Mouse (Mus musculus): ENCODE measurements around the gene Gm9048. TPM values are rescaled to one million over a fixed set of nuclear protein-coding genes. Genes with fewer than 3 reads are reported as not detected.
"Not testable (repeated sequence)": the region's sequence is repeated elsewhere in the genome, so short reads cannot be mapped to it uniquely, and the experiment has no call there.

The Gm9048 gene
- not detected in 2 replicates for polyA plus RNA-seq (2015; fragmentation: Nextera tagmentation; extraction: Ambion mirVana)

DNA sequence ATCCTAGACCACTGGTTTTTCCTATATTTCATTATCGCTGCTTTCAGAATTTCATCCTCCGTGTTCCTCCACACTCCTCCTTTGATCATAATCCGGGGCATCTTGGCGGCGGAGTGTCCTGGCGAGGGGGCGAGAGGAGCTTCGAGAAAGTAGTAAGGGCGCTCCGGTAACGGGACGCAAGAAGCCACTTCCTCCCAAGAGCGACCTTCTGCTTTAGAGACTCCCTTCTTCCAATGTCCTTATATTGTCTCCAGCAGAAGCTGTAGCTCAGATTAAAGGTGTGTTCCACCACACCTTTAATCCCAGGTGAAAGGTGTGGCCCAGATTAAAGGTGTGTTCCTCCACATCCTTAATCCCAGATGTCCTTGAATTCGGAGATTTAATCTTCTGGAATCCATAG is at the start of gene Gm9048:
Gene Gm9048, minus strand, starts transcription at position 101 of the 400 bp plus-strand sequence.
- H3K9ac ChIP-seq; H3K4me3 ChIP-seq; H3K4me1 ChIP-seq; H3K36me3 ChIP-seq; H3K4me2 ChIP-seq (replicated peaks); H3K9me3 ChIP-seq; H3K27me3 ChIP-seq; ATAC-seq (ENCODE audit: low FRiP score, low read depth); H3K27ac ChIP-seq: not testable (repeated sequence)
- WGBS: 71% methylated on average over 1 of the region's 14 CpGs

DNA sequence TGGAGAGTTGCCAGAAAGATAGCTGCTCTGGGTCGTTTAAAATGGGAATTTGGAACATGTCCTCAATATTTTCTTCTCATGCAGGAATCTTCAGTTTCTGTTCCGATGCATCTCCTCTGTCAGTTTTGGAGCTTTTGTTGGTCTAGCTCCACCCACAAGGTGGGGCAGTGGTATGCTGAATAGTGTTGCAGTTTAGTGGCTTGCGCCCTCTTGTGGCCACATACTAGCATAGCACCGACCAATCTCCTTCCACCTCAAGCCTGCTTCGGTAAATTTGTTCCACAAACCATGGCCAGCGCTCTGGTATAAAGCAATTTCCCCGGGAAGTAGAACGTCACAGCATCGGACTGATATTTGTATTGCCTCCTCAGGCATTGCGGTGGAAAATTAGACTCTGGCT is 22.0 kb upstream of the Gm9048 start:
- H3K27ac ChIP-seq: no peak overlapping the region
- no peak overlapping the region for H3K9ac ChIP-seq
- H3K4me2 ChIP-seq (replicated peaks): peak overlapping the region; percentile 47
- H3K4me3 ChIP-seq: no peak overlapping the region
- H3K9me3 ChIP-seq: 0 out of 2 replicates have a peak, but pooled peaks cover 2% of the 10 kb centered on the region
- no peaks in the 10 kb centered on the region for H3K4me1 ChIP-seq
- no peaks in the 10 kb centered on the region for H3K36me3 ChIP-seq
- 8% methylated on average over 10 of the region's 10 CpGs for WGBS
- H3K27me3 ChIP-seq: no peaks in the 10 kb centered on the region
- ATAC-seq (ENCODE audit: low FRiP score, low read depth): peak; percentile 87

DNA sequence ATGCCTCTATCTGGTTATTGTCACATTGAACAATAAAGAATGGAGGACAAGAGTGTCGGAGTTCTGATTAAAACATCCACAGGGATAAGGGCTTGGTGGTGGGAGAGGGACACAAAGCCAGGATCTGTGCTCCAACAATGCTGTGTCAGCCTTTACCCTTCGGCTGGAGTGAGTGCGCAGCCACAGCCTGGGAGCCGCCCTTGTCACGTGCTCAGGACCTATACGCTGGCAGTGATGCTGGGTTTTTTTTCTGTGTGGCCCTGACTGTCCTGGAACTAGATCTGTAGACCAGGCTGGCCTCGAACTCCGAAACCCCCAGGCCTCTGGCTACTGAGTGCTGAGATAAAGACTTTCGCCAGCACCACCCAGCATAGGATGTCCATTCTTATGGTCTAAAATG is 21.0 kb upstream of the Gm9048 start:
- no peak for ATAC-seq (ENCODE audit: low FRiP score, low read depth)
- no peak overlapping the region for H3K27ac ChIP-seq
- no peak overlapping the region for H3K9ac ChIP-seq
- no peaks in the 10 kb centered on the region for H3K27me3 ChIP-seq
- no peaks in the 10 kb centered on the region for H3K4me1 ChIP-seq
- 88% methylated on average over 9 of the region's 9 CpGs for WGBS
- 0 out of 2 replicates have a peak, but pooled peaks cover 2% of the 10 kb centered on the region for H3K9me3 ChIP-seq
- H3K4me2 ChIP-seq (replicated peaks): no peak overlapping the region
- no peak overlapping the region for H3K4me3 ChIP-seq
- no peaks in the 10 kb centered on the region for H3K36me3 ChIP-seq

DNA sequence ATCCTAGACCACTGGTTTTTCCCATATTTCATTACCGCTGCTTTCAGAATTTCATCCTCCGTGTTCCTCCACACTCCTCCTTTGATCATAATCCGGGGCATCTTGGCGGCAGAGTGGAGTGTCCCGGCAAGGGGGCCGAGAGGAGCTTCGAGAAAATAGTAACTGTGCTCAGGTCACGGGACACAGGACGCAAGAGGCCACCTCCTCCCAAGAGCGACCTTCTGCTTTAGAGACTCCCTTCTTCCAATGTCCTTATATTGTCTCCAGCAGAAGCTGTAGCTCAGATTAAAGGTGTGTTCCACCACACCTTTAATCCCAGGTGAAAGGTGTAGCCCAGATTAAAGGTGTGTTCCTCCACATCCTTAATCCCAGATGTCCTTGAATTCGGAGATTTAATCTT is 5.5 kb upstream of the Gm9048 start, which contains the start of gene Gm9049:
Gene Gm9049, minus strand, starts transcription at position 101 of the 400 bp plus-strand sequence.
- not testable (repeated sequence) for H3K9me3 ChIP-seq; H3K36me3 ChIP-seq; ATAC-seq (ENCODE audit: low FRiP score, low read depth); H3K4me1 ChIP-seq; H3K9ac ChIP-seq; H3K4me3 ChIP-seq; H3K27ac ChIP-seq; H3K4me2 ChIP-seq (replicated peaks); H3K27me3 ChIP-seq
- WGBS: 89% methylated on average over 1 of the region's 11 CpGs

DNA sequence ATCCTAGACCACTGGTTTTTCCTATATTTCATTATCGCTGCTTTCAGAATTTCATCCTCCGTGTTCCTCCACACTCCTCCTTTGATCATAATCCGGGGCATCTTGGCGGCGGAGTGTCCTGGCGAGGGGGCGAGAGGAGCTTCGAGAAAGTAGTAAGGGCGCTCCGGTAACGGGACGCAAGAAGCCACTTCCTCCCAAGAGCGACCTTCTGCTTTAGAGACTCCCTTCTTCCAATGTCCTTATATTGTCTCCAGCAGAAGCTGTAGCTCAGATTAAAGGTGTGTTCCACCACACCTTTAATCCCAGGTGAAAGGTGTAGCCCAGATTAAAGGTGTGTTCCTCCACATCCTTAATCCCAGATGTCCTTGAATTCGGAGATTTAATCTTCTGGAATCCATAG is 5.3 kb downstream of the Gm9048 start, which contains the start of gene Gm9046:
Gene Gm9046, minus strand, starts transcription at position 101 of the 400 bp plus-strand sequence.
- WGBS: no CpG with 5 or more reads among the region's 14 CpGs
- ATAC-seq (ENCODE audit: low FRiP score, low read depth); H3K27me3 ChIP-seq: not testable (repeated sequence)

DNA sequence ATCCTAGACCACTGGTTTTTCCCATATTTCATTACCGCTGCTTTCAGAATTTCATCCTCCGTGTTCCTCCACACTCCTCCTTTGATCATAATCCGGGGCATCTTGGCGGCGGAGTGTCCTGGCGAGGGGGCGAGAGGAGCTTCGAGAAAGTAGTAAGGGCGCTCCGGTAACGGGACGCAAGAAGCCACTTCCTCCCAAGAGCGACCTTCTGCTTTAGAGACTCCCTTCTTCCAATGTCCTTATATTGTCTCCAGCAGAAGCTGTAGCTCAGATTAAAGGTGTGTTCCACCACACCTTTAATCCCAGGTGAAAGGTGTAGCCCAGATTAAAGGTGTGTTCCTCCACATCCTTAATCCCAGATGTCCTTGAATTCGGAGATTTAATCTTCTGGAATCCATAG is 10.7 kb downstream of the Gm9048 start, which contains the start of gene Gm9045:
Gene Gm9045, minus strand, starts transcription at position 101 of the 400 bp plus-strand sequence.
- not testable (repeated sequence) for H3K27ac ChIP-seq

More for the DNA sequence above, 5.3 kb downstream of the Gm9048 start, which contains the start of gene Gm9046:
- H3K9me3 ChIP-seq; H3K27ac ChIP-seq; H3K4me2 ChIP-seq (replicated peaks); H3K36me3 ChIP-seq; H3K4me3 ChIP-seq; H3K4me1 ChIP-seq; H3K9ac ChIP-seq: not testable (repeated sequence)

DNA sequence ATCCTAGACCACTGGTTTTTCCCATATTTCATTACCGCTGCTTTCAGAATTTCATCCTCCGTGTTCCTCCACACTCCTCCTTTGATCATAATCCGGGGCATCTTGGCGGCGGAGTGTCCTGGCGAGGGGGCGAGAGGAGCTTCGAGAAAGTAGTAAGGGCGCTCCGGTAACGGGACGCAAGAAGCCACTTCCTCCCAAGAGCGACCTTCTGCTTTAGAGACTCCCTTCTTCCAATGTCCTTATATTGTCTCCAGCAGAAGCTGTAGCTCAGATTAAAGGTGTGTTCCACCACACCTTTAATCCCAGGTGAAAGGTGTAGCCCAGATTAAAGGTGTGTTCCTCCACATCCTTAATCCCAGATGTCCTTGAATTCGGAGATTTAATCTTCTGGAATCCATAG is 16.2 kb downstream of the Gm9048 start, which contains the start of gene Gm9044:
Gene Gm9044, minus strand, starts transcription at position 101 of the 400 bp plus-strand sequence.
- not testable (repeated sequence) for H3K27ac ChIP-seq; H3K36me3 ChIP-seq; H3K27me3 ChIP-seq; H3K4me3 ChIP-seq; ATAC-seq (ENCODE audit: low FRiP score, low read depth); H3K9me3 ChIP-seq; H3K9ac ChIP-seq; H3K4me2 ChIP-seq (replicated peaks); H3K4me1 ChIP-seq
- no CpG with 5 or more reads among the region's 14 CpGs for WGBS

More for the DNA sequence above, 10.7 kb downstream of the Gm9048 start, which contains the start of gene Gm9045:
- WGBS: no CpG with 5 or more reads among the region's 14 CpGs
- not testable (repeated sequence) for H3K4me2 ChIP-seq (replicated peaks); H3K4me1 ChIP-seq; H3K4me3 ChIP-seq; H3K27me3 ChIP-seq; ATAC-seq (ENCODE audit: low FRiP score, low read depth); H3K9me3 ChIP-seq; H3K9ac ChIP-seq; H3K36me3 ChIP-seq

DNA sequence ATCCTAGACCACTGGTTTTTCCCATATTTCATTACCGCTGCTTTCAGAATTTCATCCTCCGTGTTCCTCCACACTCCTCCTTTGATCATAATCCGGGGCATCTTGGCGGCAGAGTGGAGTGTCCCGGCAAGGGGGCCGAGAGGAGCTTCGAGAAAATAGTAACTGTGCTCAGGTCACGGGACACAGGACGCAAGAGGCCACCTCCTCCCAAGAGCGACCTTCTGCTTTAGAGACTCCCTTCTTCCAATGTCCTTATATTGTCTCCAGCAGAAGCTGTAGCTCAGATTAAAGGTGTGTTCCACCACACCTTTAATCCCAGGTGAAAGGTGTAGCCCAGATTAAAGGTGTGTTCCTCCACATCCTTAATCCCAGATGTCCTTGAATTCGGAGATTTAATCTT is 21.6 kb downstream of the Gm9048 start, which contains the start of gene Gm9040:
Gene Gm9040, minus strand, starts transcription at position 101 of the 400 bp plus-strand sequence.
- WGBS: no CpG with 5 or more reads among the region's 11 CpGs
- not testable (repeated sequence) for H3K4me3 ChIP-seq; H3K4me1 ChIP-seq; H3K27ac ChIP-seq; H3K27me3 ChIP-seq; H3K36me3 ChIP-seq; H3K9me3 ChIP-seq; H3K4me2 ChIP-seq (replicated peaks); H3K9ac ChIP-seq; ATAC-seq (ENCODE audit: low FRiP score, low read depth)

DNA sequence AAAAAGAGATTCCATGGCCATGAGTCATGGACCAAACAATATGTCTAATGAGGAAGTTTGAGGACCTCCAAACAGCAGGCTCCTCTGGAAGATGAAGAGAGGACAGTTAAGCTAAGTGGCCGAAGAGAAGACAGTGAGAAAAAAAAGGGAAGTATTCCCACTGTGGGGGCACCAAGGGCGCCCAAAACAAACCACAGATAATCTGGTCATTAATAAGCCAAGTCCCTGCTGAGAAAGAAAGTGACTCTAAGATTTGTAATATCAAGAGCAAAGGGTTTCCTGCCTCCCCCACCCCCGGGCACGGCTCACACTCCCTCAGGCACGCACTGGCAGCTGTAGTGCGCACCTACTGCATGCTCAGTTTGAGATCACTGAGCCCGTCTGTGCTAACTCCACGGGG is 29.5 kb downstream of the Gm9048 start:
- no peak overlapping the region for H3K4me2 ChIP-seq (replicated peaks)

DNA sequence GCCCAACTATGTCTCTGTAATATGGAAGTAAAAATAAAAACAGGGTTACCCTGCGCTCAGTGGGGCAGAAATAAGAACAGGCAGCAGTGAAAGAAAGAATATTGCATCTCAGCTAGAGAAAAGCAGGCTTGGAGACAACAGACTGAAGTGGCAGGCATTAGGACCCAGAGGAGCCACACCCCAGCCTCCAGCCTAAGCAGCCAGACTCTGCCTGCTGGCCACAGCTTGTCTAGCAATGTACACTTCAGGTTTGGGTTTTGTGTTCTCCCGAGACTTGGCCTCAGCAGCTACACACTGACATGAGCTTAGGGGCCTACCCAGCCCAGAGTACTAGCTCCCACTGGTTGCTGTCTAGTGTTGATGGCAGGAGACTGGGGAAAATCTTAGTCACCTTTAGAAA is 46.3 kb downstream of the Gm9048 start:
- H3K27me3 ChIP-seq; H3K4me2 ChIP-seq (replicated peaks); H3K4me3 ChIP-seq; H3K9ac ChIP-seq; H3K4me1 ChIP-seq; H3K36me3 ChIP-seq; H3K27ac ChIP-seq; H3K9me3 ChIP-seq; ATAC-seq (ENCODE audit: low FRiP score, low read depth): not testable (repeated sequence)
- 48% methylated on average over 2 of the region's 2 CpGs for WGBS

More for the DNA sequence above, 29.5 kb downstream of the Gm9048 start:
- Histone ChIP-seq H3K4me3 (no peak overlapping the region), H3K9ac (no peak overlapping the region), H3K27ac (no peak overlapping the region), H3K4me1 (no peaks in the 10 kb centered on the region), H3K36me3 (no peaks in the 10 kb centered on the region), H3K9me3 (no peaks in the 10 kb centered on the region), H3K27me3 (no peaks in the 10 kb centered on the region)
- WGBS: 85% methylated on average over 8 of the region's 8 CpGs
- no peak for ATAC-seq (ENCODE audit: low FRiP score, low read depth)

Other genes with a start within 250 kb of the Gm9048 start
- gene Mdm1, start 206.9 kb downstream of the Gm9048 start, polyA plus RNA-seq (2015; fragmentation: Nextera tagmentation; extraction: Ambion mirVana): 37.6 and 38.9 TPM in 2 replicates
- not detected in 2 replicates for gene Il22, start 143.7 kb downstream of the Gm9048 start, polyA plus RNA-seq (2015; fragmentation: Nextera tagmentation; extraction: Ambion mirVana)
- 0.06 TPM in 1 of 2 replicates, not detected in the other for gene Gm32717, start 107.9 kb downstream of the Gm9048 start, polyA plus RNA-seq (2015; fragmentation: Nextera tagmentation; extraction: Ambion mirVana)
- gene Gm32802, start 90.0 kb downstream of the Gm9048 start, polyA plus RNA-seq (2015; fragmentation: Nextera tagmentation; extraction: Ambion mirVana): 0.06 TPM in 1 of 2 replicates, not detected in the other
- not detected in 2 replicates for gene Iltifb, start 53.6 kb downstream of the Gm9048 start, polyA plus RNA-seq (2015; fragmentation: Nextera tagmentation; extraction: Ambion mirVana)
- not detected in 2 replicates for gene Gm9040, start 21.7 kb downstream of the Gm9048 start, polyA plus RNA-seq (2015; fragmentation: Nextera tagmentation; extraction: Ambion mirVana)
- gene Gm9044, start 16.3 kb downstream of the Gm9048 start, polyA plus RNA-seq (2015; fragmentation: Nextera tagmentation; extraction: Ambion mirVana): not detected in 2 replicates
- gene Gm9045, start 10.8 kb downstream of the Gm9048 start, polyA plus RNA-seq (2015; fragmentation: Nextera tagmentation; extraction: Ambion mirVana): 0.09 and 0.11 TPM in 2 replicates
- not detected in 2 replicates for gene Gm9046, start 5.4 kb downstream of the Gm9048 start, polyA plus RNA-seq (2015; fragmentation: Nextera tagmentation; extraction: Ambion mirVana)
- gene Gm9049, start 5.4 kb upstream of the Gm9048 start, polyA plus RNA-seq (2015; fragmentation: Nextera tagmentation; extraction: Ambion mirVana): 0.09 and 0.11 TPM in 2 replicates
- gene Ifng, start 92.4 kb upstream of the Gm9048 start, polyA plus RNA-seq (2015; fragmentation: Nextera tagmentation; extraction: Ambion mirVana): not detected in 2 replicates